Mouse (Mus musculus): ENCODE measurements around the gene Rab31. TPM values are rescaled to one million over a fixed set of nuclear protein-coding genes. Genes with fewer than 3 reads are reported as not detected.

Gene Rab31
- polyA plus RNA-seq, 1 experiment from 2014 or later, result 67.6 TPM

Other genes with a start within 250 kb of the Rab31 start
- not detected in 2 replicates for gene Tmem232, start 232.0 kb downstream of the Rab31 start, polyA plus RNA-seq (2014; fragmentation: Nextera tagmentation; extraction: Ambion mirVana)
- gene Vapa, start 159.2 kb downstream of the Rab31 start, polyA plus RNA-seq (2014; fragmentation: Nextera tagmentation; extraction: Ambion mirVana), result 242 and 263 TPM in 2 replicates
- gene Txndc2, start 130.6 kb downstream of the Rab31 start, polyA plus RNA-seq (2014; fragmentation: Nextera tagmentation; extraction: Ambion mirVana), result 0.12 and 0.18 TPM in 2 replicates
- gene Ppp4r1, start 9.8 kb upstream of the Rab31 start, polyA plus RNA-seq (2014; fragmentation: Nextera tagmentation; extraction: Ambion mirVana), result 51.0 and 58.0 TPM in 2 replicates
- gene Ralbp1, start 113.0 kb upstream of the Rab31 start, polyA plus RNA-seq (2014; fragmentation: Nextera tagmentation; extraction: Ambion mirVana), result 39.5 and 45.4 TPM in 2 replicates
- gene Twsg1, start 178.5 kb upstream of the Rab31 start, polyA plus RNA-seq (2014; fragmentation: Nextera tagmentation; extraction: Ambion mirVana), result 105 and 115 TPM in 2 replicates

All from midbrain, embryonic 11.5 days (tissue).